Mouse (Mus musculus): ENCODE data around the gene Olfr937.

Olfr937 gene

DNA sequence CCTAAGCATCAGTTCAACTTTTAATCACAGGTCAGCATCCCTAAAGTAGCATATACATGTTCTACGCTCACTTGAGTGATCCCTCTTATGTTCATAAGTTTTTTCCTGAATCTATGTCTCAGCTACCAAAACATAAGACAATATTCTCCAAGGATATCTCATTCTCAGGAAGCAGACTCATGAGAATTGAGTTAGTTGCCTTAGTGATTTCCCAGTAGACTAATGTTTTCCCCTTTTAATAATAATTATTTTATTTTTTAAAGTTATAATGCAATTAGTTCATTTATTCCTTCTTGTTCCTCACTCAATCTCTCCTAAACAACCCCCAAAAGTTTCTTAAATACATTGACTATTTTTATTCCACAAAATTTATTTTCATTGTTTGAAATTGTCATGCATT, at the start of gene Olfr937:
Olfr937 (minus strand) TSS at position 101 of the 400 bp plus-strand sequence.
- no peak for DNase-seq (ENCODE audit: low read depth)

GRCm38 (mm10) chr9:39078787-39079186, 14.0 kb upstream of the Olfr937 start, which contains the start of gene Olfr938:
Gene Olfr938 (minus strand): TSS chr9:39078887.
- no peak for DNase-seq (ENCODE audit: low read depth)

DNA sequence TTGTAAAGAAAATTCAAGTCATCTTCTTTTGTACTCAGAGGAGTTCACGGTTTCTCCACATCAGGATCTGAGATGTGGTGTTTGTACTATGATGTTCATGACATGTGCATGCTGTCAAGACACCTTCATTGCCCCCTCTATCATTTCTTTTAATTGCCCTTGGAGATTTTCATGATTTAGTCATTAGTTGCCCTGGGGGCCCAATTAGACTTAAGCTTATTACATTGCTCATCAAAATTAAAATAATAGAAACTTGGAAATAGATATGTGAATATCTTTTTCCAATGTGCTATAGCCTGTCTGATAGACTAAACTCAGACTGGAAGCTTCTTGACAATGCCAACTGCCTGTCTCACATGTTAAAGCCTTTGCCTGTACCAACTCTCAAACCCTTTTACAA, 41.5 kb downstream of the Olfr937 start, which contains the start of gene Olfr146:
Olfr146 (minus strand) TSS at position 101 of the 400 bp plus-strand sequence.
- no peak for DNase-seq (ENCODE audit: low read depth)

All from induced T-regulatory cell, adult 2 months (primary cell).